Comparison of ENCODE assay signal across 8 mouse cellular contexts in genomic region chr4:86902351-86902750, GRCm38 (mm10). TPM values are rescaled to one million over a fixed set of nuclear protein-coding genes. Genes with fewer than 3 reads are reported as not detected.
A peak's percentile ranks its signal among the peaks of the same experiment; 100 is the strongest.
DNase-seq lines count a peak whose midpoint lies in the region.

No protein-coding gene starts in this region.

- peak; percentile 23 for DNase-seq in gastrocnemius, postnatal 25 days
- no peak for DNase-seq in gastrocnemius, postnatal 10 days
- DNase-seq in heart, adult 18-20 months: peak; percentile 59 to 89
- peak; percentile 79 for DNase-seq in kidney, adult 9 months
- DNase-seq in lung, postnatal 14 days: peak; percentile 55
- DNase-seq in layer of hippocampus, adult 9-11 months: no peak
- DNase-seq in thymus, postnatal 36 days: no peak
- DNase-seq in layer of hippocampus, adult 8-10 months (ENCODE audit: low spot score in 2 of 2): no peak

RNA-seq across cellular contexts. Expression of gene Acer2, which starts 28.2 kb away (rescaled TPM):
- 1 to 10 TPM; 1.4 to 2.0 TPM for total RNA-seq in gastrocnemius, postnatal 25 days (2021)
- 1 to 10 TPM; 1.6 to 2.7 TPM for total RNA-seq in gastrocnemius, postnatal 10 days (2021)
- total RNA-seq in heart, adult 18-20 months (2021): 10 to 100 TPM; 18.6 to 23.0 TPM
- 1 to 10 TPM; 5.9 to 8.1 (median 7.0) TPM for total RNA-seq in layer of hippocampus, adult 8-10 months (2022)

RNA-seq across cellular contexts. Expression of gene Rps6, which starts 45.1 kb away (rescaled TPM):
- 100 to 1,000 TPM; 353 to 393 TPM for total RNA-seq in gastrocnemius, postnatal 25 days (2021)
- 100 to 1,000 TPM; 634 to 653 TPM for total RNA-seq in gastrocnemius, postnatal 10 days (2021)
- total RNA-seq in heart, adult 18-20 months (2021): 100 to 1,000 TPM; 534 to 598 TPM
- 100 to 1,000 TPM; 398 to 518 (median 456) TPM for total RNA-seq in layer of hippocampus, adult 8-10 months (2022)

Comparison
In these comparisons a context has a peak if more than half of its experiments do, and no peak if none do; other contexts are left out.
1. DNase-seq: peak in gastrocnemius, postnatal 25 days (single experiment), heart, adult 18-20 months (2 of 2), kidney, adult 9 months (single experiment) and lung, postnatal 14 days (single experiment); none in gastrocnemius, postnatal 10 days (single experiment), layer of hippocampus, adult 9-11 months (single experiment), thymus, postnatal 36 days (0 of 2) and layer of hippocampus, adult 8-10 months (0 of 2).